Mouse (Mus musculus) limb, embryonic 11.5 days (tissue): Measurements from ENCODE around the gene Gab2. TPM values are rescaled to one million over a fixed set of nuclear protein-coding genes. Genes with fewer than 3 reads are reported as not detected.

Experiments
- ATAC-seq: fragments of 200-750 bp; cut with Nextera tagmentation; 2 replicates; pipeline ENCODE4 v1.8.0; 2017; ENCODE audit warnings: low read depth; ENCODE audit not compliant: insufficient number of reproducible peaks, low FRiP score, low TSS enrichment
- DNase-seq: peaks from one replicate; pipeline ENCODE4 v3.0.0-alpha.2; 2015; ENCODE audit warnings: low spot score
- H3K27ac ChIP-seq: fragments of 300-500 bp; sonication (generic); replicated peaks from 2 replicates; pipeline ENCODE4 v1.5.1; 2014; ENCODE audit warnings: low read depth, mild to moderate bottlenecking, low read length
- H3K27me3 ChIP-seq: fragments of 300-500 bp; sonication (generic); 2 replicates; pipeline ENCODE4 v1.6.1; 2014; ENCODE audit warnings: mild to moderate bottlenecking, low read length, mixed read lengths; ENCODE audit not compliant: control insufficient read depth, insufficient read depth
- H3K36me3 ChIP-seq: fragments of 300-500 bp; sonication (generic); 2 replicates; pipeline ENCODE4 v1.6.1; 2014; ENCODE audit warnings: mild to moderate bottlenecking, low read length, moderate library complexity, mixed read lengths; ENCODE audit not compliant: control insufficient read depth, insufficient read depth
- H3K4me1 ChIP-seq: fragments of 300-500 bp; sonication (generic); 2 replicates; pipeline ENCODE4 v1.6.1; 2014; ENCODE audit warnings: low read length, mixed read lengths; ENCODE audit not compliant: control insufficient read depth, insufficient read depth
- H3K4me2 ChIP-seq: fragments of 300-500 bp; sonication (generic); 2 replicates; pipeline ENCODE4 v1.6.1; 2014; ENCODE audit warnings: low read depth, mild to moderate bottlenecking, moderate library complexity; ENCODE audit not compliant: severe bottlenecking
- H3K4me3 ChIP-seq: fragments of 300-500 bp; sonication (generic); 2 replicates; pipeline ENCODE4 v1.5.1; 2014; ENCODE audit warnings: low read depth, low read length
- H3K9ac ChIP-seq: fragments of 300-500 bp; sonication (generic); 2 replicates; pipeline ENCODE4 v1.6.1; 2014; ENCODE audit warnings: mild to moderate bottlenecking, low read length
- H3K9me3 ChIP-seq: fragments of 300-500 bp; sonication (generic); 2 replicates; pipeline ENCODE4 v1.6.1; 2016; ENCODE audit warnings: low read length; ENCODE audit not compliant: control insufficient read depth
- WGBS: fragments of 180-500 bp; shearing (Covaris S2); extraction: QIAGEN DNeasy Blood & Tissue Kit; methylation state at CpG from one replicate; pipeline ENCODE4 v1.1.7; 2014; 5-methylcytosine and 5-hydroxymethylcytosine counted together
- polyA plus RNA-seq: library from polyadenylated mRNA; unstranded; fragments of >200 nt; fragmentation: Nextera tagmentation; extraction: Ambion mirVana; gene quantifications from 2 replicates; pipeline ENCODE4 v1.2.1, GENCODE M21; 2014

The Gab2 gene
- polyA plus RNA-seq: 3.1 and 3.3 TPM in 2 replicates

DNA sequence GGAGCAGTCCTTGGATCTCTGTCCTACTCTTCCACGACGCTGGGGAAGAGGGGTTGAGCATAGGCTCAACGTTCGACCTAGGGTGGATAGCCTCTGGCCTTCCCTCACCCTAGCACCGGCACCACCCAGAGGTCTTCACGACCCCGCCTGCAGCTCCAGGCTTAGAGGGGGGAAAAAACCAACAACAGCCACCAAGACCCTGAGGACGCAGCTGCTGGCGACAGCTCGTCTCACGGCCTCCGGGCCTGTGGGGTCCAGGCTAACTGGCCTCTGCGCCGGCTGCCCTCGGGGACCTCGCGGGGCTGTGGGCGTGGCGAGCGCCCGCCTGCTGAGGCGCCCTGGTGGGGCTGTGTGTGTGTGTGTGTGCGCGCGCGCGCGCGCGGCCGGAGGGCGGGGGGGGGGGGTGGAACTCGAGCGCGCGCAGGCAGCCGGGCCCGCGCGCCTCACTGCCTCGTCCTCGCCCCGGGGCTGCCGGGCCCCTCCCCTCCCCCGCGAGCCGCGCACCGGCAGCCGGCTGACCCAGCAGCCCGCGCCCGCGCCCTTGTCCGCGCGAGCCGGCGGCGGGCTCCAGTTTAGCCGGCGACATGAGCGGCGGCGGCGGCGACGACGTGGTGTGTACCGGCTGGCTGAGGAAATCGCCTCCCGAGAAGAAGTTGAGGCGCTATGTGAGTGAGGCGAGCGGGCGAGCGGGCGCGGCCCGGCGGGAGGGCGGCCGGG lies at the start of gene Gab2:
TSS of gene Gab2 (plus strand) at position 345 of the 717 bp plus-strand sequence.
- H3K27ac ChIP-seq: peak within 1 kb of the TSS; percentile 56
- peaks cover 3% of the 10 kb centered on the region for H3K4me1 ChIP-seq
- no peaks in the 10 kb centered on the region for H3K27me3 ChIP-seq
- peak; percentile 80 for DNase-seq
- H3K36me3 ChIP-seq: no peaks in the 10 kb centered on the region
- peak within 1 kb of the TSS; percentile 94 for H3K4me2 ChIP-seq
- WGBS: under 1% methylated on average over 55 of the region's 83 CpGs
- ATAC-seq: peak; percentile 85
- peak within 1 kb of the TSS; percentile 76 for H3K4me3 ChIP-seq
- H3K9me3 ChIP-seq: no peaks in the 10 kb centered on the region
- peak within 1 kb of the TSS; percentile 81 for H3K9ac ChIP-seq

DNA sequence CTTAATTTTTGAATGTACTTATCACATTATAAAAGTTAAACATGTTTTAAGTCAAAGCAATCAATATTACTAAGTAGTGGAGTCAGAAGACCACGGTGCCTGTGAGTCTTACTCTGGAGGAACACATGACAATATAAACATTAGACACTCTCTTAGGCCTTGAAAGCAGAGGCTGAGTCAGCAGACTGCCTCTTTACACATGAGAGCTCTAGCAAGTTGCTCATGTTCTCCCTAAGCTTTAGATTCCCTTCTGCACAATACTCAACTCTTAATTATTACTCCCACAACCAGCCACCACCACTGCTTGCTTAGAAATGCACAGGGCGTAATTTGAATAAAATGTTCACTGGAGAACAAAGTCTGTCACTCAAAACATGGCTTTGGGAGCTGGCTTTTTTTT lies 49.0 kb upstream of the Gab2 start:
- Histone ChIP-seq H3K4me1 (no peaks in the 10 kb centered on the region), H3K36me3 (no peaks in the 10 kb centered on the region), H3K27ac (no peak overlapping the region), H3K27me3 (no peaks in the 10 kb centered on the region), H3K9me3 (no peaks in the 10 kb centered on the region), H3K9ac (no peak overlapping the region), H3K4me2 (no peak overlapping the region), H3K4me3 (no peak overlapping the region)
- ATAC-seq (no peak), DNase-seq (no peak)
- 78% methylated on average over 2 of the region's 2 CpGs for WGBS

DNA sequence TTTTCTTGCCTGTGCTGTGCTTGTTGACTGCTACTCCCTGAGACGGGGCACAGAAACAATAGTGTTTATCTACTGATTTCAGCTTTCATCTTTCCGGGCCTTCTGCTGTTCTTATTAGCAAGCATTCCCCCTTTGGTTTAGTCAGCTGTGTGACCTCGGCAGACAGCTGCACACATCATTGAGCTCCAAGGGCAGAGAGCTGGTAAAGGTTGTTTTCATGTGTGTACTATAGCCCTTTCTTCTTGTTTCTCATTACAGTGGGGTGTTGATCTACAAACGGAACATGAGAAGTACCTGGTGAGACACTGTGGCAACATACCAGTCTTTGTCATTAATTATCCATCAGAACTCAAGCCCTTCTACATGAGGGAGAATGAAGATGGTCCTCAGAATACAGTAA lies 41.7 kb upstream of the Gab2 start:
- H3K9ac ChIP-seq: no peak overlapping the region
- no peak for ATAC-seq
- no peaks in the 10 kb centered on the region for H3K4me1 ChIP-seq
- DNase-seq: no peak
- H3K4me2 ChIP-seq: no peak overlapping the region
- H3K36me3 ChIP-seq: no peaks in the 10 kb centered on the region
- H3K4me3 ChIP-seq: no peak overlapping the region
- H3K9me3 ChIP-seq: no peaks in the 10 kb centered on the region
- 83% methylated on average over 4 of the region's 4 CpGs for WGBS
- no peaks in the 10 kb centered on the region for H3K27me3 ChIP-seq
- no peak overlapping the region for H3K27ac ChIP-seq

DNA sequence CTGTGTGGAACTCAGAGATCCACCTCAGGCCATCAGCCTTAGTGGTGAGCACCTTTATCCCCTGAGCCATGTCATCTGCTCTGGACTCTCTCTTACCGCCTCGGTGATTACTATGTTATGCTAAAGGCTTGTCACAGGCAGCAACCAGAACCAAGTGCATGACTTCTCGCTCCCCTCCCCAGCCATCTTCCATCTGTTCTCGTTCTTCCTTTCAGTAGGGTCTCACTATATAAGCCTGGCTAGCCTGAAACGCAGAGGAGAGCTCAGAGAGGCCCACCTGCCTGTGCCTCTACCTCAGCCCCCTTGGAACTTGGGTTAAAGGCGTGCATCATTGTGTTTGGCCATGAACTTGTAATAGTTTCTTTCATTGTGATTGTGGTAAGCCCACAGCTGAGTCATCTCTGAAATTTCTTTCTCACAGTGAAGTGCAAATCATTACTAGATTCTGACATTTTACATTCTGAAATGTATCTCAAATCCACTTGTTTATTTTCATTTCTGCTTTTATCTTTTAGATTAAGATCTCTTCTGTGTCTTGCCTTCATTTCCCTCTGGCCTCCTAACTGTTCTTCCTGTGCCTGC lies 39.4 kb upstream of the Gab2 start:
- Histone ChIP-seq H3K27me3 (no peaks in the 10 kb centered on the region), H3K9ac (no peak overlapping the region), H3K4me2 (no peak overlapping the region), H3K36me3 (no peaks in the 10 kb centered on the region), H3K9me3 (no peaks in the 10 kb centered on the region), H3K4me1 (no peaks in the 10 kb centered on the region), H3K4me3 (no peak overlapping the region), H3K27ac (no peak overlapping the region)
- no peak for ATAC-seq
- 88% methylated on average over 6 of the region's 6 CpGs for WGBS
- DNase-seq: no peak

DNA sequence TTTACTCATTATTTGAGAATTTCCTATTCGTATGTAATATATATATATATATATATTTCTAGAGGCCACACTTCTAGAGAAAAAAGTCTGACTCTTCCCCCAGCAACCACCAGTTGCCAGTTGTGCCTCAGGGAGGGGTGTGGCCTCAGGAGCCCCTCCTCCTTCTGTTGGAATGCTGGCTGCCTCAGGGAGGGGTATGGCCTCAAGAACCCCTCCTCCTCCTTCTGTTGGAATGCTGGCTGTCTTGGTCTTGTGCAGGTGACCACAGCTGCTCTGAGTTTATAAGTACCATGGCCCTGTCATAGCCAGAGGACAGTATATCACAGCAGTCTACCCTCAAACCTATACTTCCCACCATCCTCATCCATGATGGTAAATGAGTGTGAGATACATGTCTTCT lies 38.4 kb upstream of the Gab2 start:
- H3K4me1 ChIP-seq: no peaks in the 10 kb centered on the region
- ATAC-seq (no peak), DNase-seq (no peak)
- no peaks in the 10 kb centered on the region for H3K36me3 ChIP-seq
- no peak overlapping the region for H3K9ac ChIP-seq
- H3K4me3 ChIP-seq: no peak overlapping the region
- H3K27me3 ChIP-seq: no peaks in the 10 kb centered on the region
- H3K27ac ChIP-seq: no peak overlapping the region
- no peaks in the 10 kb centered on the region for H3K9me3 ChIP-seq
- no peak overlapping the region for H3K4me2 ChIP-seq
- 79% methylated on average over 1 of the region's 1 CpGs for WGBS

DNA sequence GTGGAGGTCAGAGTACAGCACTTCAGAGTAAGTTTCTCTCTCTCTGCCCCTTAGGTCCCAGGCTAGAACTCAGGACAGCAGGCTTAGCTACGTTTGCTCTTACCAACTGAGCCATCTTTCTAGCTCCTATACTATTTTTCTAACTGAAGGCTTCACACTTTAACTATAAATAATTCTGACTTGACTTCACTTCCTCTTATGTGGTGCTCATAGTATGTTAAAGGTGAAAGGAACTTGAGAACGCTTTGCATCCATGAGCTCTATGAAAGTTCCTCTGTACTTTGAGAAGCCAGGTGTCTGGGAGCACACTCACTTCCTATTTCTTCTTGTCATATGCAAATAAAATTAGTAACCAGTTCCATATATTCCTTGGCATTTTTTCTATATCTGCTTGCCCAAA lies 20.4 kb upstream of the Gab2 start:
- H3K4me1 ChIP-seq: no peaks in the 10 kb centered on the region
- no peaks in the 10 kb centered on the region for H3K9me3 ChIP-seq
- DNase-seq: no peak
- no peak overlapping the region for H3K4me2 ChIP-seq
- no peak overlapping the region for H3K9ac ChIP-seq
- no peaks in the 10 kb centered on the region for H3K27me3 ChIP-seq
- H3K27ac ChIP-seq: no peak overlapping the region
- ATAC-seq: no peak
- no peaks in the 10 kb centered on the region; the same call in 1 of the 2 replicates for H3K36me3 ChIP-seq
- no peak overlapping the region for H3K4me3 ChIP-seq
- WGBS: 92% methylated on average over 2 of the region's 2 CpGs

DNA sequence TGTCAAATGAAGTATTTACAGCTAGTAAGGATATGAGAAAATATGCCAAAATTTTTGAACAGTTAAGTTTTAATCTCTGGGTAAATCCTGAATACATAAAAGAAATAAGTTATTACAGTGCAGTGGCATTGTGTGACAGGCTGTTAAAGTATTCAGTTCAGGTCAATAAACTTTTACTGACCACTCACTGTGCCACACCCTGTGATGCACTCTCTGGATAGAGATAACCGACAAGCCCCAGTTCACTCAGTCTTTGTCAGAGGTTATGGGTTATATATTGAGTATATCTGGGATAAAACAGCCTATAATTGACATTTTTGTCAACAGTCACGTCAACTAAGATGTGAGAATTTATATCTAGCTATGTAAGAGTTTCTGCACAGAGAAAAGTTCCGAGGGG lies 9.9 kb upstream of the Gab2 start:
- Histone ChIP-seq H3K27ac (no peak overlapping the region), H3K4me3 (no peak overlapping the region), H3K27me3 (no peaks in the 10 kb centered on the region), H3K4me2 (no peak overlapping the region), H3K4me1 (no peaks in the 10 kb centered on the region), H3K9me3 (no peaks in the 10 kb centered on the region), H3K9ac (no peak overlapping the region), H3K36me3 (no peaks in the 10 kb centered on the region; the same call in 1 of the 2 replicates)
- no peak for ATAC-seq
- DNase-seq: no peak
- WGBS: 89% methylated on average over 3 of the region's 3 CpGs

DNA sequence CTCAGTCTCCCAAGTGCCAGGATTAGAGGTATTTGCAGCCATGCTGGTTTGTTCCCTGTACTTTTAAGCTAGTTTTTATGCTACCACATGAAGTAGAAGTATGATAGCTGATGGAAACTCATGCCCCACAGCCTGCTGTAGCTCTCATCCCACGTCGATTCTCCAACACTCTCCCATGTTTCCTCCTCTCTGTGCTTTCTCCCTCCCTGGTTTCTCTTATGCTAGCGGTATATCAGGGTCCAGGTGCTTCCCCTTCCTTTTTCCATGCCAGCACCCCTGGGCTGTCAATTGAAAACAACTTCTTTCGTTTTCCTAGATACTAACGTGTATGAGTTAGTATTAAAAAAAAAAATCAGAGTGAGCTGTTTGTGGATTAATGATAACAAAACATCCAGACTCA lies 9.3 kb upstream of the Gab2 start:
- H3K4me3 ChIP-seq: no peak overlapping the region
- WGBS: 78% methylated on average over 5 of the region's 5 CpGs
- H3K27ac ChIP-seq: no peak overlapping the region
- no peak for ATAC-seq
- no peaks in the 10 kb centered on the region for H3K9me3 ChIP-seq
- H3K4me1 ChIP-seq: no peaks in the 10 kb centered on the region
- DNase-seq: no peak
- H3K9ac ChIP-seq: no peak overlapping the region
- H3K36me3 ChIP-seq: no peaks in the 10 kb centered on the region; the same call in 1 of the 2 replicates
- no peak overlapping the region for H3K4me2 ChIP-seq
- no peaks in the 10 kb centered on the region for H3K27me3 ChIP-seq
